Mouse (Mus musculus): ENCODE data around the gene Myo18a. TPM values are rescaled to one million over a fixed set of nuclear protein-coding genes. Genes with fewer than 3 reads are reported as not detected.

The Myo18a gene
- polyA plus RNA-seq, 1 experiment: 20.0 TPM

DNA sequence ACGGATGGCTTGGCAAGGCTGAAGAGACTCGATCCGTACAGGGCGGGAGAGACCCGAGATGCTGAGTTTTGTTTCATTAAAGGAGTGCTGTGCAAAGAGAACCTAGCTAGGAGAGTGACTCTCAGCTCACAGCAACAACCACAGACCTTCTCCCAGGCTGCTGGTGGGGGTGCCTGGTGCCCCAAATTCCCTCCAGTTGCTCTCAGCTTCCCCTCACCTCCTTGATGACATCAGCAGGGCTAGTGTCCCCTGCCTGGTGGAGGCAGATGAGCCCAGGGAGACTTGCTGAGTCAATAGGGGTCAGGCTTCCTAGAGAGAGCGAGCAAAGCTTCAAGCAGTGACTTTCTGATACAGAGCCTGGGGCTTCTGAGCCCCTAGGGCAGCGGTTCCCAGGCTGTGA is 109.6 kb downstream of the Myo18a start:
- peak overlapping the region; percentile 53 for H3K4me3 ChIP-seq (replicated peaks)
- peaks cover 70% of the 10 kb centered on the region for H3K27me3 ChIP-seq (replicated peaks)
- no peaks in the 10 kb centered on the region for H3K9me3 ChIP-seq
- peaks cover 44% of the 10 kb centered on the region for H3K4me1 ChIP-seq
- TF ChIP-seq GATA1 (IDR thresholded peaks at IDR 0.05; ENCODE audit: borderline replicate concordance, low read length): no peak
- TF ChIP-seq FLI1 (IDR thresholded peaks at IDR 0.05; ENCODE audit: low read length): no peak
- no peaks in the 10 kb centered on the region for H3K36me3 ChIP-seq (replicated peaks; ENCODE audit: low read length)

DNA sequence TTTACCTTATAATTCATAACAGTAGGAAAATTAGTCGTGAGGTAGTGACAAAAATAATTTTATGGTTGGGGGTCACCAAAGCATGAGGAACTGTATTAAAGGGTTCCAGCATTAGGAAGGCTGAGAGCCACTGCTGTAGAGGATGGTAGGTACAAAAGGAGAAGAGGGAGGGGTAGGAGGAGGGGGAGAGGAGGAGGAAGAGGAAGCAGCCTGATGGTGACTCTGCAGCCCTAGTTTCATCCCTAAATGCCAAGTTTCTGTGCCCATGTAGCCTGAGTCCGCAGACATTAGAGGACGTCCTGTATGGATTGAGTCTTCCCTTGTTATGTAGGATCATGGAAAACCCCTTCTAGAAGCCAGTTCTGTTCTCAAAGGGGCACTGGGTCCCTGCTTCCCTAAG is 110.1 kb downstream of the Myo18a start:
- H3K36me3 ChIP-seq (replicated peaks; ENCODE audit: low read length): no peaks in the 10 kb centered on the region
- peaks cover 40% of the 10 kb centered on the region for H3K4me1 ChIP-seq
- H3K4me3 ChIP-seq (replicated peaks): peak overlapping the region; percentile 68
- H3K9me3 ChIP-seq: no peaks in the 10 kb centered on the region
- peaks cover 68% of the 10 kb centered on the region for H3K27me3 ChIP-seq (replicated peaks)
- TF ChIP-seq GATA1 (IDR thresholded peaks at IDR 0.05; ENCODE audit: borderline replicate concordance, low read length) (no peak), FLI1 (IDR thresholded peaks at IDR 0.05; ENCODE audit: low read length) (no peak)

DNA sequence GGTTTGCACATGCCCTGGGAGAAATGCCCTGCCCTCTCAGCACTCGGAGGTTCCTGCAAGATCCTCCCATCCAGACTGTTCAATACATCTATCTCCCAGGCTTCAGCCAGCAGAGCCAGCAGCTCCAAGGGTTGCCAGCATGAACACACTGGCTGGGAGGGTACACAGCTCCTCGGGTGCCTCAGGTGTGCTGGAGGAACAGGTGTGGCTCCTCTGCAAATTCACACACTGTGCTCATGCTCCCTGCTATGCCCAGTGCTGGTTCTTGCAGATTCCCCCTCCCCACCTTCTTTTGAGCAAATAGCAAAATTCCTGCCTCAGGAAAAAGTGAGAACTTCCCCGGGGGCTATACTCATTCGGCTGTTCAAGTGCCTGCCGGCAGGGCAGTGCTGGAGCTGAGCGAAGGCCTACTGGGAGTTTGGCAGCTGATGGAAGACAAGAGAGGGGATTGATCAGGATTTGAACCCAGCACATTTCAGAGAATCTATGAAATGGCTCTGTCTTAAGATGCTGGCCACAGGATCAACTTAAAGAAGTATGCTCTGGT is 111.7 kb downstream of the Myo18a start:
- Histone ChIP-seq H3K9me3 (0 out of 2 replicates have a peak, but pooled peaks cover 4% of the 10 kb centered on the region), H3K36me3 (replicated peaks; ENCODE audit: low read length) (no peaks in the 10 kb centered on the region), H3K4me3 (replicated peaks) (no peak overlapping the region), H3K4me1 (peaks cover 32% of the 10 kb centered on the region), H3K27me3 (replicated peaks) (peaks cover 61% of the 10 kb centered on the region)
- TF ChIP-seq FLI1 (IDR thresholded peaks at IDR 0.05; ENCODE audit: low read length) (no peak), GATA1 (IDR thresholded peaks at IDR 0.05; ENCODE audit: borderline replicate concordance, low read length) (no peak)

DNA sequence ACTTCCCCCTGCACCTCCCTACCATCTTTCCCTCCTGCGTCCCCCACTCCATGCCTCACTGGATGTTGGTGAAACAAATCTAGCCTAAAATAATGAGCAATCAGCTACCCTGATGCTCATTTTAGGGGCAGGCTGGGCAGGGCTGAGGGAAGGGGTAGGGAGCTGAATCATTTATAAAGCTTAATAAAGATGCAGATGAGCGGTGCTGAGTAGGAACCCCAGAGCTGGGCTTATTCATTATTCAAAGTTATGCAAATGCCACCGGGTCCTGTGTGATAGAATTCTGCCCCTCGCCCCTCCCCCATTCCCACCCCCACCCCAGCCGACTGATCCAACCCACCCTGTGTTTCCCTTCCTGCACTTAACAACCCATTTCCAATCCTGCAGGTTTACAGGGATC is 112.2 kb downstream of the Myo18a start:
- TF ChIP-seq GATA1 (IDR thresholded peaks at IDR 0.05; ENCODE audit: borderline replicate concordance, low read length) (no peak), FLI1 (IDR thresholded peaks at IDR 0.05; ENCODE audit: low read length) (no peak)
- Histone ChIP-seq H3K27me3 (replicated peaks) (peaks cover 65% of the 10 kb centered on the region), H3K36me3 (replicated peaks; ENCODE audit: low read length) (no peaks in the 10 kb centered on the region), H3K4me3 (replicated peaks) (no peak overlapping the region), H3K4me1 (peaks cover 32% of the 10 kb centered on the region), H3K9me3 (0 out of 2 replicates have a peak, but pooled peaks cover 4% of the 10 kb centered on the region)

DNA sequence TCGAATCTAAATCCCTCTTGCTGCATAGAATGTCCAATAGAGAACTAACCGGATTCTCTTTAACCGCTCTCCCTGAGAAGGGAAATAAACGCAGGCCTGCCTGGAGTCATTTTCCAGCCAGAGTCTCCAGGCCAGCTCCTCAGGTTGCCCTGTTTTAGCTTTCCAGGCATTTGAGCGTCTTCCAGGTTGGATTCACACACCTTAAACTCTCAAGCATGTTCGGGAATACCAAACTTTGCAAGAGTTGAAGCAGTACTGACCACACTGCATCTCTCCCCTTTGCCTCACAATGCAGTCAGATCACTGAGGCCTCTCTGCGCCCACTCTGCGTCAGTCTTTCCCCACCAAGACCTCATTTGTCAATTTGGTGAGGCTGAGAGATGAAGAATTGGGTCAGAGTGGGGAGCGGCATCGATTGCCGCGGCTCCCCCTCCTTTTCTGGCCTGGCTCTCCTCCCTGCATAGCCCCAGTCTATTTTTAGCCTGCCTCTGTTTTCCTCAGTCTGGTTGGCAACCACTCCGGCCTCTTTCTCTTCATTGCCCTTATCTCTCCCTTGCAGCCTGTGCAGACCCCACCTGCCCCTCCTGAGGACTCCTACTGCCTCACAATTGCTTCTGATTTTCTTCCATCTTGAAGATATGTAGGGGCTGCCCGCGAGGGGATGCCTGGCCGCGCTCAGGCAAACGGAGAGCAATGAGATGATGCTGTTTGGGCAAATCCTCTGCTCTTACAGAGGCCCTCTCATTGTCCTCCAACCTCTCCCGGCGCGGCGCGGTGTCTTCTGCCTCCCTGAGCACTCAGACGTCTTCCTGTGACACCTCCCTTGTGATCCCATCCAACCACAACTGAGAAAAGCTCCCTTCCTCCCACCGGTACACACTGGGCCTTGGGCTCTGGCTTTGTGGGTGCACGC is 113.1 kb downstream of the Myo18a start:
- Histone ChIP-seq H3K27me3 (replicated peaks) (peaks cover 64% of the 10 kb centered on the region), H3K36me3 (replicated peaks; ENCODE audit: low read length) (no peaks in the 10 kb centered on the region), H3K4me3 (replicated peaks) (peak overlapping the region; percentile 6), H3K9me3 (0 out of 2 replicates have a peak, but pooled peaks cover 4% of the 10 kb centered on the region), H3K4me1 (peaks cover 32% of the 10 kb centered on the region)
- no peak for TF ChIP-seq GATA1 (IDR thresholded peaks at IDR 0.05; ENCODE audit: borderline replicate concordance, low read length)
- TF ChIP-seq FLI1 (IDR thresholded peaks at IDR 0.05; ENCODE audit: low read length): no peak

DNA sequence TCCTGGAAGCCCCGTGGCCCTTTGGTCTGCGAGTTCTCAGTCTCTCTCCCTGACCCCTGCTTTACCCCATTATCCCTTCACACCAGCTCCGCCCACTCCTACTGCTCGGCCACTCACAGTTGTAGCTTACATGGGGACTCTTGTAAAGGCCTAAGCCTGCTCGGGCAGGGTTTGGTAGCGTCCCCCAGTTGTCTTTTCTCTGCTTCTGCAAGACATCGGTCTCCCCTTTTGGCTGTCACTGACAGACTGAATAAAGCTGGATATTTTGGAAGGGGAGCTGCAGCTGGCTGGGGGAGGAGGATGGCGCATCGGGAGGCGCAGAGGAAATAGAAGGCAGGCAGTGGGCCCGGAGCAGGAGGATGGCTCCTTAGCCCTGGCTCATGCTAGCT is 113.7 kb downstream of the Myo18a start:
- no peak for TF ChIP-seq FLI1 (IDR thresholded peaks at IDR 0.05; ENCODE audit: low read length)
- TF ChIP-seq GATA1 (IDR thresholded peaks at IDR 0.05; ENCODE audit: borderline replicate concordance, low read length): no peak
- Histone ChIP-seq H3K4me1 (peaks cover 32% of the 10 kb centered on the region), H3K9me3 (0 out of 2 replicates have a peak, but pooled peaks cover 4% of the 10 kb centered on the region), H3K36me3 (replicated peaks; ENCODE audit: low read length) (no peaks in the 10 kb centered on the region), H3K4me3 (replicated peaks) (no peak overlapping the region), H3K27me3 (replicated peaks) (peaks cover 65% of the 10 kb centered on the region)

DNA sequence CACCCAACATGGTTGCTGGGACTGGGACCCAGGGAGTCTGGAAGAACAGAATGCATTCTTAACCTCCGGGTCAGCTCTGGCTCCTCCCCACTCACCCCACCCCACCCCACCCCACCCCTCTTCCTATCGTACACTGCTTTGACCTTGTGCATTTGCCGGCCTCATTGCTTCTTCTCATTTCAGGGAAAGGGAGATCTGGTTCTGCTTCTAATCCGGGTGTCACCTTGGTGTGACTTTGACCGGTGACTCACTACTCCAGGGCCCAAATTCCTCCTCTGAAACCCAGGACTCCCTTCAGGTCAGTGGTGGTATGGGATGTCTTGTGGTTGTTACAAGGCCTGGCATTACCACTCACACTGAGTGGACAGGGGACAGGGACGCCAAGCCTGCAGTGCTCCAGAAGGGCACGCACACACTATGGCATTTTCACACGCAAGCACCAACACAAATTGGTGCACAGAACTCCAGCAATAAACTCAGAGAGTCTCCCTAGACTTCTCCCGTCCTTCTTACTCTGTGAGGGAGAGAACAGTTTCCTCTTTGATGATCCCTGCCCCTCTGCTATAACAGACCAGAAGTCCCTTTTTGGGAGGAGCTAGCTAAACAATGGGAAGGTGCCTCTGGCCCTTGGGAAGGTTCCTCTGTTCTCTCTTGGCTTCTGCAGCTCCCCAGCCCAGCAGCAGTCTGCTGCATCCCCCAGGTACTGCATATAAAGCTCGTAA is 121.6 kb downstream of the Myo18a start:
- Histone ChIP-seq H3K4me1 (peaks cover 14% of the 10 kb centered on the region), H3K4me3 (replicated peaks) (no peak overlapping the region), H3K27me3 (replicated peaks) (peaks cover 84% of the 10 kb centered on the region), H3K9me3 (no peaks in the 10 kb centered on the region), H3K36me3 (replicated peaks; ENCODE audit: low read length) (no peaks in the 10 kb centered on the region)
- TF ChIP-seq FLI1 (IDR thresholded peaks at IDR 0.05; ENCODE audit: low read length) (no peak), GATA1 (IDR thresholded peaks at IDR 0.05; ENCODE audit: borderline replicate concordance, low read length) (no peak)

DNA sequence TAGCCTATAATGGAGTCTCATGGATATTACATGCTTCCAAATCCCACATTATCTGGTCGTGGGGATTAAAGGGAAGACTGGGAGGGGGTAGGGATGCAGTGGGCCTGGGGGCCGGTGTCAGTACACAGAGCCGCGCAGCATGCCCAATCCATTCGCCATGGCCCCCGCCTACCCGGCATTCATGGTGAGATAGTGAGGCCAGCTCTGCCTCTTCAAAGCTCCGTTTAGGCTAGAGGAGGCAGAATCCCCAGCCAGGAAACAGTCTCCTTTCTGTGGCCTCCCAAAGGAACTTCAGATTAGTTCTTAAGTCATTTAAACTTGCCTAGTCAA is 122.2 kb downstream of the Myo18a start:
- no peaks in the 10 kb centered on the region for H3K9me3 ChIP-seq
- TF ChIP-seq GATA1 (IDR thresholded peaks at IDR 0.05; ENCODE audit: borderline replicate concordance, low read length): no peak
- no peak for TF ChIP-seq FLI1 (IDR thresholded peaks at IDR 0.05; ENCODE audit: low read length)
- H3K36me3 ChIP-seq (replicated peaks; ENCODE audit: low read length): no peaks in the 10 kb centered on the region
- peaks cover 14% of the 10 kb centered on the region for H3K4me1 ChIP-seq
- H3K4me3 ChIP-seq (replicated peaks): no peak overlapping the region
- peaks cover 81% of the 10 kb centered on the region for H3K27me3 ChIP-seq (replicated peaks)

DNA sequence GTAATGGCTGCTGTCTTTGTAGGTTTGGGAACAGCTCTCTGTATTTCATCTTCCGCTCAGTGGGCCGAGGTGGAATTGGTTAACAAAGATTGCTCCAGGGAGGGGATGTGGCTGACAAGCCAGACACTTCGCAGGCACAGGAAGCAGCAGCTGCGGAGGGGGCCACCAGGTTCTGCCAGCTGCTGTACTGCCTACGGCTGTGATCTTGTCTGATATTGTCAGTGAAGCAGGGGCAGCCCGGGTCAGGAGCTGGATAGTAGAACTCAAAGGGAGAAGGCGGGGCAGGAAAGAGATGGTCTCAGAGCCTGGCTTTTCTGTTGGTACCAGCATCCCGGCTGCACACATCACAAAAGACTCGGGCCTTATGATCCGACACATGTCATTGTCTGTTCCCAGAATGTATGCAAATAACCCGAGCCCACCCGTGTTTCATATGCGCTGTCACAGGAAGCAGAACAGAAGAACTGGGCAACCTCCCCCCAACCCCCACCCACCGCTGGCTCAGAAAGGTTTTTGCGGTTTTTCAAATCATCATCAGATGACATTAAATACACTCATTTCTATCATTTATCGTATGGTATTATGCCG is 124.4 kb downstream of the Myo18a start:
- peaks cover 14% of the 10 kb centered on the region for H3K4me1 ChIP-seq

More for the DNA sequence above, 124.4 kb downstream of the Myo18a start:
- Histone ChIP-seq H3K9me3 (no peaks in the 10 kb centered on the region), H3K27me3 (replicated peaks) (peaks cover 81% of the 10 kb centered on the region), H3K4me3 (replicated peaks) (no peak overlapping the region), H3K36me3 (replicated peaks; ENCODE audit: low read length) (no peaks in the 10 kb centered on the region)
- TF ChIP-seq FLI1 (IDR thresholded peaks at IDR 0.05; ENCODE audit: low read length) (no peak), GATA1 (IDR thresholded peaks at IDR 0.05; ENCODE audit: borderline replicate concordance, low read length) (no peak)
